In the genomic region with DNA sequence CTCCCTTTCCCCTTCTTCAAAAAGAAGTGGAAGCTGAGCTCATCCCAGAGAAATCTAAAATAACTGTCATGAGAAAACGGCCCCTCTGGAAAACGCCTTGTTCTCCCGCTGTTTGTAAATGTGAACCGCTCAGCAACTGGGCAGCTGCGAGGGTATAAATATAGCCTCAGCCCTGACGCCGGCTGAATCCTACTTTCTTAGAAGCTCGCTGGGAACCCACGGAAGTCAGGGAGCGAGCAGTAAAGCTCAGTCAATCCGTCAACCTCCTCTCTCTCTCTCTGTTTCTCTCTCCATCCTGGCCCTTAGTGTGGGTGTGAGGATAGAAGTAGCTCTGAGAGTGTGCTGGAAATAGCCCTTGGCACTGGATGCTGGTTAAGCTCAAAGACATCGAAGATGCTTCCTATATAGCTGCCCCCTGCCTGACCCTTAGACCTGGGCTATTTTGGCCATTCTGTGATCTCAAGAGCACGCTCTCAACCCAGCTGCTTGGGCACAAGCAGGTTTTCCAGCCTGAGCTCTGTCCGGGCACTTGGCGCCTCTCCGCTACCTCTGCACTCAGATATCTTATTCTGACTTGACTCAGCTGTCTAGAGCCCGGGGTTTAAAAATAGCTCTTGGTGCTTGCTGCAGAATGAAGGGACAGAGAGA, we compare ENCODE assay signal across 11 mouse cellular contexts.
DNase-seq lines count a peak whose midpoint lies in the region; ATAC-seq and TF ChIP-seq lines count a peak whose summit lies in the region.
"Had no signal": no experiment of that assay in that cellular context is flagged by ENCODE, and none has a peak within 500 bp of the region (broad histone marks: within the 10 kb centered on the region; RNA-seq: fewer than 3 reads in every experiment).

No protein-coding gene starts in this region.

- no peak overlapping the region for H3K4me3 ChIP-seq in forebrain, postnatal 0 days (ENCODE audit: low read depth, low read length)
- H3K4me3 ChIP-seq in forebrain, embryonic 13.5 days: no peak overlapping the region
- no peak overlapping the region for H3K4me3 ChIP-seq in CH12.LX (replicated peaks in 1 of 3; ENCODE audit: low read depth in 2 of 3, low read length in 2 of 3, poor library complexity in 1 of 3)
- H3K4me3 ChIP-seq in limb, embryonic 15.5 days: no peak overlapping the region
- H3K4me3 ChIP-seq: hindbrain, embryonic 10.5 days had no signal

- peak; percentile 66 for ATAC-seq in forebrain, postnatal 0 days
- ATAC-seq in forebrain, embryonic 13.5 days: no peak
- peak; percentile 70; the same call in 1 of the 2 replicates for ATAC-seq in limb, embryonic 15.5 days (ENCODE audit: insufficient number of reproducible peaks, low FRiP score, low TSS enrichment, low read depth)

- H3K9ac ChIP-seq in forebrain, postnatal 0 days: no peak overlapping the region
- H3K9ac ChIP-seq in forebrain, embryonic 13.5 days: no peak overlapping the region
- no peak overlapping the region for H3K9ac ChIP-seq in CH12.LX (ENCODE audit: insufficient read depth, low read depth)
- H3K9ac ChIP-seq in limb, embryonic 15.5 days: no peak overlapping the region

- DNase-seq in forebrain, postnatal 0 days: no peak
- no peak for DNase-seq in CH12.LX (ENCODE audit: extremely low read depth)
- DNase-seq in heart, adult 8-10 months (ENCODE audit: low spot score): peak; percentile 53
- no peak for DNase-seq in spleen, postnatal 36 days (ENCODE audit: low spot score in 2 of 2)
- DNase-seq in retina, embryonic 14.5 days (ENCODE audit: low spot score): no peak
- no peak for DNase-seq in kidney, postnatal 36 days
- DNase-seq: embryo, embryonic 11 days had no signal

- no peaks in the 10 kb centered on the region for H3K79me2 ChIP-seq in CH12.LX (replicated peaks; ENCODE audit: control insufficient read depth, extremely low read depth, insufficient read depth, poor library complexity, severe bottlenecking)

- peak; percentile 16; the same call in 1 of the 2 replicates for TF ChIP-seq EP300 in CH12.LX (IDR thresholded peaks at IDR 0.05; ENCODE audit: low read length)

- no peak for TF ChIP-seq RAD21 in CH12.LX (IDR thresholded peaks at IDR 0.05; ENCODE audit: low read depth, low read length)

- no peak for TF ChIP-seq CTCF in forebrain, postnatal 0 days (IDR thresholded peaks at IDR 0.05; ENCODE audit: low read depth)
- TF ChIP-seq CTCF in CH12.LX (conservative IDR thresholded peaks at IDR 0.05 in 1 of 2, IDR thresholded peaks at IDR 0.05 in 1 of 2; ENCODE audit: low read depth in 2 of 2, low read length in 2 of 2): no peak

- 82% methylated on average over 17 of the region's 17 CpGs for WGBS in forebrain, postnatal 0 days
- WGBS in forebrain, embryonic 13.5 days: 91% methylated on average over 17 of the region's 17 CpGs
- WGBS in limb, embryonic 15.5 days: 77% methylated on average over 17 of the region's 17 CpGs

- no peaks in the 10 kb centered on the region for H3K9me3 ChIP-seq in forebrain, postnatal 0 days (ENCODE audit: low read length)
- H3K9me3 ChIP-seq in forebrain, embryonic 13.5 days (replicated peaks): no peaks in the 10 kb centered on the region
- H3K9me3 ChIP-seq in CH12.LX (replicated peaks; ENCODE audit: low read length): no peaks in the 10 kb centered on the region
- no peaks in the 10 kb centered on the region for H3K9me3 ChIP-seq in limb, embryonic 15.5 days
- H3K9me3 ChIP-seq: hindbrain, embryonic 10.5 days had no signal

- no peaks in the 10 kb centered on the region for H3K36me3 ChIP-seq in forebrain, postnatal 0 days (ENCODE audit: insufficient read depth)
- H3K36me3 ChIP-seq in forebrain, embryonic 13.5 days (ENCODE audit: poor library complexity, severe bottlenecking): no peaks in the 10 kb centered on the region
- peaks cover 0 to 79% of the 10 kb centered on the region in 2 experiments for H3K36me3 ChIP-seq in CH12.LX (replicated peaks in 1 of 2; ENCODE audit: control insufficient read depth in 1 of 2, insufficient read depth in 1 of 2, low read length in 1 of 2)
- no peaks in the 10 kb centered on the region for H3K36me3 ChIP-seq in limb, embryonic 15.5 days
- H3K36me3 ChIP-seq: hindbrain, embryonic 10.5 days had no signal

- dilution Hi-C loops in CH12.LX (cut with MboI; ENCODE audit: extremely low pct_ligation_motif_present, extremely low pct_unique_long_range_greater_than_20kb, low sequenced_read_pairs): no loop called here

- H3K4me2 ChIP-seq in forebrain, postnatal 0 days (ENCODE audit: low read depth): no peak overlapping the region
- no peak overlapping the region for H3K4me2 ChIP-seq in forebrain, embryonic 13.5 days
- no peak overlapping the region for H3K4me2 ChIP-seq in CH12.LX (ENCODE audit: insufficient read depth, low read depth, poor library complexity, severe bottlenecking)
- no peak overlapping the region for H3K4me2 ChIP-seq in limb, embryonic 15.5 days

- no peaks in the 10 kb centered on the region for H3K27me3 ChIP-seq in forebrain, postnatal 0 days (ENCODE audit: insufficient read depth, low read length)
- H3K27me3 ChIP-seq in forebrain, embryonic 13.5 days: no peaks in the 10 kb centered on the region
- no peaks in the 10 kb centered on the region for H3K27me3 ChIP-seq in CH12.LX (replicated peaks)
- H3K27me3 ChIP-seq in limb, embryonic 15.5 days: no peaks in the 10 kb centered on the region

- H3K4me1 ChIP-seq in forebrain, postnatal 0 days (ENCODE audit: insufficient read depth): no peaks in the 10 kb centered on the region
- 0 out of 2 replicates have a peak, but pooled peaks cover 2% of the 10 kb centered on the region for H3K4me1 ChIP-seq in forebrain, embryonic 13.5 days
- peaks cover 4 to 79% of the 10 kb centered on the region in 2 experiments; a peak in 3 of 4 replicates for H3K4me1 ChIP-seq in CH12.LX (ENCODE audit: control insufficient read depth in 1 of 2, insufficient read depth in 2 of 2)
- peaks cover 8% of the 10 kb centered on the region; the same call in 1 of the 2 replicates for H3K4me1 ChIP-seq in limb, embryonic 15.5 days

- peak overlapping the region; percentile 57; the same call in 1 of the 2 replicates for H3K27ac ChIP-seq in forebrain, postnatal 0 days (ENCODE audit: low read depth, low read length)
- no peak overlapping the region for H3K27ac ChIP-seq in forebrain, embryonic 13.5 days
- H3K27ac ChIP-seq in CH12.LX (ENCODE audit: insufficient read depth, low read depth): no peak overlapping the region
- H3K27ac ChIP-seq in limb, embryonic 15.5 days: no peak overlapping the region
- H3K27ac ChIP-seq: hindbrain, embryonic 10.5 days; macrophage had no signal

- in situ Hi-C loops in CH12.LX (cut with MboI; ENCODE audit: low pct_ligation_motif_present, low pct_unique_long_range_greater_than_20kb, low sequenced_read_pairs): no loop called here

- TF ChIP-seq POLR2A in CH12.LX (IDR thresholded peaks at IDR 0.05; ENCODE audit: low read depth, low read length): no peak

TF ChIP-seq in CH12.LX, 34 proteins besides CTCF, POLR2A, EP300 and RAD21:
- TF ChIP-seq USF2 (conservative IDR thresholded peaks at IDR 0.05; ENCODE audit: low read depth, low read length) (no peak), IRF4 (IDR thresholded peaks at IDR 0.05; ENCODE audit: low read depth, low read length) (peak; percentile 36; the same call in 1 of the 2 replicates), BHLHE40 (IDR thresholded peaks at IDR 0.05; ENCODE audit: low read depth, low read length) (0 out of 2 replicates have a peak, but pooled peaks have one; percentile 32), MEF2A (IDR thresholded peaks at IDR 0.05; ENCODE audit: borderline replicate concordance, low read depth, low read length) (peak; percentile 83), RCOR1 (conservative IDR thresholded peaks at IDR 0.05; ENCODE audit: low read depth, low read length) (0 out of 2 replicates have a peak, but pooled peaks have one; percentile 21), MAFK (IDR thresholded peaks at IDR 0.05; ENCODE audit: insufficient replicate concordance, low read length) (no peak)
